Mouse (Mus musculus) myocyte (in vitro differentiated cells): Measurements from ENCODE around the gene Hs2st1. TPM values are rescaled to one million over a fixed set of nuclear protein-coding genes. Genes with fewer than 3 reads are reported as not detected.

ENCODE experiments used
- H3K27me3 ChIP-seq: one replicate; pipeline ENCODE4 v1.6.1; 2011; ENCODE audit not compliant: control insufficient read depth, insufficient read depth, insufficient read length
- H3K36me3 ChIP-seq: one replicate; pipeline ENCODE4 v1.6.1; 2011; ENCODE audit not compliant: control insufficient read depth, insufficient read depth
- H3K4me2 ChIP-seq: one replicate; pipeline ENCODE4 v1.6.1; 2011; ENCODE audit warnings: low read depth, control low read depth
- H3K4me3 ChIP-seq: one replicate; pipeline ENCODE4 v1.5.1; 2011; ENCODE audit warnings: mild to moderate bottlenecking, control low read depth, moderate library complexity
- H3K79me2 ChIP-seq: one replicate; pipeline ENCODE4 v1.6.1; 2011; ENCODE audit not compliant: control insufficient read depth, insufficient read depth
- H3ac ChIP-seq: one replicate; pipeline ENCODE4 v1.6.1; 2011; ENCODE audit not compliant: control insufficient read depth, insufficient read length
- CEBPB ChIP-seq: IDR thresholded peaks from 2 replicates; pipeline ENCODE4 v1.6.1; 2011; ENCODE audit warnings: mild to moderate bottlenecking, moderate library complexity; ENCODE audit not compliant: poor library complexity, insufficient read depth, severe bottlenecking
- E2F4 ChIP-seq: IDR thresholded peaks from one replicate; pipeline ENCODE4 v1.6.1; 2011; ENCODE audit warnings: mild to moderate bottlenecking, control low read depth, moderate library complexity; ENCODE audit not compliant: insufficient read depth
- MAX ChIP-seq: IDR thresholded peaks from one replicate; pipeline ENCODE4 v1.6.1; 2011; ENCODE audit warnings: low read depth, mild to moderate bottlenecking, control low read depth
- MYOD1 ChIP-seq, 3 experiments: IDR thresholded peaks; one replicate each; pipeline ENCODE4 v1.6.1; 2011; ENCODE audit warnings: control low read depth in 2 of 3, low read depth in 2 of 3, mild to moderate bottlenecking in 2 of 3, moderate library complexity in 1 of 3; ENCODE audit not compliant: insufficient read length in 2 of 3, control insufficient read depth in 1 of 3
- MYOG ChIP-seq, 3 experiments: IDR thresholded peaks; one replicate each; pipeline ENCODE4 v1.6.1; 2011; ENCODE audit warnings: control low read depth in 2 of 3, low read depth in 2 of 3, mild to moderate bottlenecking in 2 of 3; ENCODE audit not compliant: insufficient read length in 2 of 3, control insufficient read depth in 1 of 3, insufficient read depth in 1 of 3
- POLR2A ChIP-seq: IDR thresholded peaks from one replicate; pipeline ENCODE4 v1.6.1; 2011; ENCODE audit warnings: low read depth, mild to moderate bottlenecking, control low read depth, moderate library complexity; ENCODE audit not compliant: insufficient read length
- POLR2AphosphoS2 ChIP-seq: IDR thresholded peaks from one replicate; pipeline ENCODE4 v1.6.1; 2011; ENCODE audit warnings: low read depth, control low read depth; ENCODE audit not compliant: insufficient read length
- REST ChIP-seq: IDR thresholded peaks from one replicate; pipeline ENCODE4 v1.6.1; 2011; ENCODE audit warnings: mild to moderate bottlenecking, control low read depth, moderate library complexity; ENCODE audit not compliant: insufficient read depth, insufficient read length
- SRF ChIP-seq: IDR thresholded peaks from one replicate; pipeline ENCODE4 v1.6.1; 2011; ENCODE audit warnings: low read depth; ENCODE audit not compliant: control insufficient read depth, insufficient read length
- TCF12 ChIP-seq: IDR thresholded peaks from one replicate; pipeline ENCODE4 v1.6.1; 2011; ENCODE audit warnings: mild to moderate bottlenecking, control low read depth; ENCODE audit not compliant: poor library complexity, insufficient read depth, severe bottlenecking
- TCF3 ChIP-seq: IDR thresholded peaks from one replicate; pipeline ENCODE4 v1.6.1; 2011; ENCODE audit warnings: low read depth, control low read depth; ENCODE audit not compliant: insufficient read length
- USF1 ChIP-seq: IDR thresholded peaks from one replicate; pipeline ENCODE4 v1.6.1; 2011; ENCODE audit warnings: low read depth, mild to moderate bottlenecking, control low read depth, moderate library complexity
- polyA plus RNA-seq: library from polyadenylated mRNA; unstranded; fragments of >200 nt; fragmentation: generic; extraction: Trizol; gene quantifications from one replicate; pipeline ENCODE4 v1.2.1, GENCODE M21; 2012; ENCODE audit warnings: missing spikeins

The Hs2st1 gene
- polyA plus RNA-seq, 1 experiment: 16.2 TPM

DNA sequence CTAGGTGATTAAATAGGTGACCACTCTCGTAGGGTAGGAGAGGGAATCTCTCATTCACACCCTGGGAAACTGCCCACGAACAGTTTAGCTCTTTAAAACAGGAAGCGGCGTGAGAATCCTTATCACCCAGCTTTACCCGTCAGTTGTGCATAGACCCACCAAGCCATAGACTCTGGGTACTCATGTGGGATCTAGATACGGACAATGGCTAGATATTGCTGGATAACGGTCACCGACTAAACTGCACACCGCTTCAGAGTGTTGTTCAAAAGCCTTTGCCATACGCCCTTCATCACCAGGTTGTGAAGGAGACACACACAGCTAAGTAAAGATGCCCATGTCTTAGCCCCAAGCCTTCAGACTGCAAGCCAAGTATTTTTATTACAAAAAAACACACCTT lies 185.3 kb downstream of the Hs2st1 start:
- no peaks in the 10 kb centered on the region for H3K79me2 ChIP-seq
- no peak for TF ChIP-seq MYOD1 (IDR thresholded peaks at IDR 0.05; ENCODE audit: control insufficient read depth in 1 of 3, insufficient read length in 2 of 3, low read depth in 2 of 3)
- TF ChIP-seq MYOG (IDR thresholded peaks at IDR 0.05; ENCODE audit: control insufficient read depth in 1 of 3, insufficient read depth in 1 of 3, insufficient read length in 2 of 3, low read depth in 2 of 3): no peak
- TF ChIP-seq POLR2AphosphoS2: no peak
- no peak for TF ChIP-seq CEBPB
- no peak for TF ChIP-seq E2F4
- TF ChIP-seq REST: no peak
- no peak for TF ChIP-seq TCF12
- no peak for TF ChIP-seq MAX
- no peak for TF ChIP-seq POLR2A
- no peak for TF ChIP-seq USF1
- no peak for TF ChIP-seq SRF
- no peak for TF ChIP-seq TCF3
- H3ac ChIP-seq: no peak overlapping the region
- H3K36me3 ChIP-seq: no peaks in the 10 kb centered on the region
- peaks cover 7% of the 10 kb centered on the region for H3K27me3 ChIP-seq
- H3K4me2 ChIP-seq: no peak overlapping the region
- no peak overlapping the region for H3K4me3 ChIP-seq

DNA sequence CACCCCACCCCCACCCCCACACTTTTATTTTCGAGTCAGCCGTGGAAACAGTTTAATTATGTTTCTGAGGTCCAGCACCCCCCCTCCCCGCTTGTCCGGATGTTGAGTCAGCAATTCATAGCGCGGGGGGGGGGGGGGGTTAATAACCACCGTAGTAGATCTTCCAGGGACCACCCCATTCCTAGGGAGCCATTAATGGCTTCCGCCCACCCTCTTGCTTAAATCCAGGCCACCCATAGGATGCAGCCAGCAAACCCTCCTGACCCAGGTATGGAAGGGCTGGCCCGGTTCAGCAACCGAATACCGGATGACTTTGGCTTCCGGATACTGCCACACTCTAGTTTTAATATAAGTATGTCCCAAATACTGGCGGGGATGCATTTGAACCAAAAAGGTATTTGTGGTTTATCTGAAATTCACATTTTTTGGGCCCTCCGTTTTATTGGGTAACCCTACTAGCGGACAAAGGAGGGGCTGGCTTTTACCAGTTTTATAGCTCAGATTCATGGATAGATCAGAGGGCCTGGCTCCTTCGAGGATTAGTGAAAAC lies 188.5 kb downstream of the Hs2st1 start:
- TF ChIP-seq MYOG (IDR thresholded peaks at IDR 0.05; ENCODE audit: control insufficient read depth in 1 of 3, insufficient read depth in 1 of 3, insufficient read length in 2 of 3, low read depth in 2 of 3) (no peak), POLR2A (no peak), TCF3 (no peak), MYOD1 (IDR thresholded peaks at IDR 0.05; ENCODE audit: control insufficient read depth in 1 of 3, insufficient read length in 2 of 3, low read depth in 2 of 3) (no peak), USF1 (no peak), MAX (no peak)
- Histone ChIP-seq H3ac (no peak overlapping the region), H3K79me2 (no peaks in the 10 kb centered on the region), H3K36me3 (no peaks in the 10 kb centered on the region), H3K4me3 (no peak overlapping the region), H3K4me2 (no peak overlapping the region), H3K27me3 (no peaks in the 10 kb centered on the region)

DNA sequence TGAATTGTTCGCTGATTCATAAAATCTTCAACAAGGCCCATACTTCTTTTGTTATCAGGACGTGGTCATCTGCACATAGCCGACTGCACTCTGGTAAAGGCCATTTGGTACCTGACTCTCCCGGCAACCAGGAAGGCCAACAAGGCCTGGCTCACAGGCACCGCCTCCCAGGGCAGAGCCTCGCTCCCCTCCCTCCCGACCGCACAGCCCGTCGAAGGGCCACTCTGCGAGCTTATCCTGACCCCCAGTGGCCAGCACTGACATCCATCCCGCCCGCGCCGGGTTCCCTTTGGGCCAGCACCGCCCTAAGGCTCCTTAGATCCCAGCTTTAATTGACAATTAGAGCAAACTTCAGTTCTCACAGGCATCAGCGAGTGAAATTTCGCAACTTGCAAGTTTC lies 189.1 kb downstream of the Hs2st1 start:
- no peak overlapping the region for H3K4me3 ChIP-seq
- TF ChIP-seq TCF3: no peak
- no peak for TF ChIP-seq TCF12
- TF ChIP-seq USF1: no peak
- H3K36me3 ChIP-seq: no peaks in the 10 kb centered on the region
- no peaks in the 10 kb centered on the region for H3K27me3 ChIP-seq
- no peaks in the 10 kb centered on the region for H3K79me2 ChIP-seq
- H3K4me2 ChIP-seq: peak overlapping the region; percentile 64
- H3ac ChIP-seq: no peak overlapping the region

DNA sequence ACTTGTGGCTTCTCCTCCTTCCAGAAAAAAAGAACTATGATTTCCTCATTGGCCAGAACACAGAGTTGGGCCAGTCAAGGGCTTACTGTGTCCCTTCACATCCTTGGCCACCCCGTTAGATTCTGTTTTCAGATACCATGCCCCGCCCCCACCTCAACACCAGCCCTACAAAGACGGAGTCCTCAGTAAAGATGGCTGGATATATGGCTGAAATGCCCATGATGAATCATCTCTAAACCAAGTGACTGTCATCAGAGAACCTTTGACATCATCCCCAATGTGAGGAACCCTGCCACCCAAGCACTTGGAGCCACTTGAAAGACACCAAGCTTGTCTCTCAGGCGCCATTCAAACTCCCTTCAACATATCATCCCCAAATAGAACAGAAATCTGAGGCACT lies 190.2 kb downstream of the Hs2st1 start:
- TF ChIP-seq CEBPB: no peak
- TF ChIP-seq POLR2AphosphoS2: no peak
- TF ChIP-seq E2F4: no peak
- TF ChIP-seq USF1: no peak
- TF ChIP-seq MYOG (IDR thresholded peaks at IDR 0.05; ENCODE audit: control insufficient read depth in 1 of 3, insufficient read depth in 1 of 3, insufficient read length in 2 of 3, low read depth in 2 of 3): no peak
- no peak for TF ChIP-seq TCF3
- no peak for TF ChIP-seq MYOD1 (IDR thresholded peaks at IDR 0.05; ENCODE audit: control insufficient read depth in 1 of 3, insufficient read length in 2 of 3, low read depth in 2 of 3)
- TF ChIP-seq TCF12: no peak
- no peak for TF ChIP-seq SRF
- no peak for TF ChIP-seq REST
- TF ChIP-seq POLR2A: no peak
- TF ChIP-seq MAX: no peak
- Histone ChIP-seq H3K79me2 (no peaks in the 10 kb centered on the region), H3K4me2 (no peak overlapping the region), H3K4me3 (no peak overlapping the region), H3K36me3 (no peaks in the 10 kb centered on the region), H3ac (no peak overlapping the region), H3K27me3 (no peaks in the 10 kb centered on the region)

Other genes starting within 250 kb of the Hs2st1 start
- gene Selenof, start 123 bp upstream of the Hs2st1 start, polyA plus RNA-seq: 264 TPM
- gene Sh3glb1, start 150.2 kb upstream of the Hs2st1 start, polyA plus RNA-seq: 288 TPM
- not detected for gene Clca3a1, start 190.8 kb upstream of the Hs2st1 start, polyA plus RNA-seq
- not detected for gene Clca3a2, start 249.3 kb upstream of the Hs2st1 start, polyA plus RNA-seq